Mouse (Mus musculus) thymus, adult 2 months (tissue): Measurements from ENCODE around the gene Dysf.

Experiments used
- CTCF ChIP-seq: fragments of 200-500 bp; IDR thresholded peaks from 2 replicates; pipeline ENCODE4 v1.5.1; 2012; ENCODE audit warnings: mild to moderate bottlenecking, control low read depth, low read length, moderate library complexity, borderline replicate concordance; ENCODE audit not compliant: control insufficient read depth, poor library complexity, insufficient read depth; ENCODE audit errors: extremely low read depth
- POLR2A ChIP-seq: fragments of 200-500 bp; IDR thresholded peaks from 2 replicates; pipeline ENCODE4 v1.6.1; 2012; ENCODE audit warnings: mild to moderate bottlenecking, low read length, control low read depth, moderate library complexity; ENCODE audit not compliant: control insufficient read depth, poor library complexity, insufficient read depth; ENCODE audit errors: extremely low read depth

DNA sequence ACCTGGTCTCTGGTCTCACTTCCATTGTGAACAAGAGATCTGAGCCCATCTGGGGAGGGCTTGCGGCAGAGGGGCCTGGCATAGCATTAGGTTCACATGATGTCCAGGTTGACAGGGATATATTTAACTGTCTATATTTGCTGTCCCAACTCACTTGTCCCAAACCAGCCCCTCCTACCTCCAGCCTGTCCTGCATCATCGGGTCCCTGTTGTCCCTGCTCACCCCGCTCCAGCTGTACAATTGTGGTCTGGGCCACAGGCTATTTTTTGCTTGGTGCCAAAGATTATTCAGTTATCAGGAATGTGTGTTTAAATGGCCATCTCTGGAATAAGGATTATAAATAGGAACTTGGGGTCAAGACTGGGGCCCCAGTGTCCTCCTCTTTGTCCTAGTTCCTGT is 235.0 kb downstream of the Dysf start:
- TF ChIP-seq POLR2A (no peak), CTCF (no peak)
